Mouse (Mus musculus) erythroblast, embryonic 14.5 days (primary cell): ENCODE data around the gene Mief2. TPM values are rescaled to one million over a fixed set of nuclear protein-coding genes. Genes with fewer than 3 reads are reported as not detected.

Experiments used
- H3K27me3 ChIP-seq: 2 replicates; pipeline ENCODE4 v1.6.1; 2012; ENCODE audit warnings: inconsistent platforms; ENCODE audit not compliant: control insufficient read depth
- H3K36me3 ChIP-seq: 2 replicates; pipeline ENCODE4 v1.6.1; 2012; ENCODE audit warnings: mild to moderate bottlenecking, inconsistent platforms; ENCODE audit not compliant: control insufficient read depth
- H3K4me1 ChIP-seq: 2 replicates; pipeline ENCODE4 v1.6.1; 2012; ENCODE audit warnings: inconsistent platforms; ENCODE audit not compliant: control insufficient read depth
- H3K4me3 ChIP-seq: replicated peaks from 2 replicates; pipeline ENCODE3; 2012; ENCODE audit warnings: moderate library complexity, mild to moderate bottlenecking, inconsistent platforms
- H3K9me3 ChIP-seq: 2 replicates; pipeline ENCODE4 v1.6.1; 2012; ENCODE audit warnings: low read length, inconsistent platforms, mixed read lengths; ENCODE audit not compliant: control insufficient read depth
- GATA1 ChIP-seq: IDR thresholded peaks from 2 replicates; pipeline ENCODE4 v1.6.1; 2012; ENCODE audit warnings: low read length, inconsistent platforms, mixed read lengths
- TAL1 ChIP-seq: IDR thresholded peaks from 3 replicates; pipeline ENCODE4 v1.6.1; 2012; ENCODE audit warnings: low read length, inconsistent platforms, mixed read lengths
- polyA plus RNA-seq: library from polyadenylated mRNA; stranded (reverse); fragments of >175 nt; gene quantifications from 2 replicates; pipeline ENCODE4 v1.2.3, GENCODE M21; 2012

Gene Mief2
- polyA plus RNA-seq, 1 experiment = 0.38 TPM

- H3K36me3 ChIP-seq = peaks cover 46% of the 10 kb centered on the region
- H3K4me3 ChIP-seq = no peak overlapping the region
- H3K27me3 ChIP-seq = no peaks in the 10 kb centered on the region
- peaks cover 5% of the 10 kb centered on the region for H3K9me3 ChIP-seq
- H3K4me1 ChIP-seq = peaks cover 33% of the 10 kb centered on the region
- TF ChIP-seq GATA1 (no peak), TAL1 (no peak)
These were observed 6.0 kb downstream of the Mief2 start for GRCm38 (mm10) chr11:60734206-60734605.

GRCm38 (mm10) chr11:60735191-60735590 is 7.0 kb downstream of the Mief2 start:
- TF ChIP-seq TAL1 (no peak), GATA1 (no peak)
- H3K27me3 ChIP-seq = no peaks in the 10 kb centered on the region
- H3K36me3 ChIP-seq = peaks cover 55% of the 10 kb centered on the region
- peaks cover 30% of the 10 kb centered on the region for H3K4me1 ChIP-seq
- H3K4me3 ChIP-seq = no peak overlapping the region
- peaks cover 5% of the 10 kb centered on the region for H3K9me3 ChIP-seq

GRCm38 (mm10) chr11:60736491-60736890 is 8.3 kb downstream of the Mief2 start:
- Histone ChIP-seq H3K4me3 (no peak overlapping the region), H3K4me1 (peaks cover 29% of the 10 kb centered on the region), H3K9me3 (peaks cover 5% of the 10 kb centered on the region), H3K36me3 (peaks cover 56% of the 10 kb centered on the region), H3K27me3 (no peaks in the 10 kb centered on the region)
- TF ChIP-seq TAL1 (no peak), GATA1 (no peak)

- H3K4me3 ChIP-seq = no peak overlapping the region
- H3K27me3 ChIP-seq = no peaks in the 10 kb centered on the region
- H3K9me3 ChIP-seq = peaks cover 5% of the 10 kb centered on the region
- H3K36me3 ChIP-seq = peaks cover 58% of the 10 kb centered on the region
- H3K4me1 ChIP-seq = peaks cover 29% of the 10 kb centered on the region
- TF ChIP-seq TAL1 (no peak), GATA1 (no peak)
These were observed 9.3 kb downstream of the Mief2 start for GRCm38 (mm10) chr11:60737450-60737849.

GRCm38 (mm10) chr11:60740321-60740720 is 12.1 kb downstream of the Mief2 start:
- no peak overlapping the region for H3K4me3 ChIP-seq
- H3K36me3 ChIP-seq = peaks cover 77% of the 10 kb centered on the region
- H3K9me3 ChIP-seq = peaks cover 5% of the 10 kb centered on the region
- H3K4me1 ChIP-seq = peaks cover 26% of the 10 kb centered on the region
- no peaks in the 10 kb centered on the region for H3K27me3 ChIP-seq
- no peak for TF ChIP-seq TAL1
- no peak for TF ChIP-seq GATA1

- Histone ChIP-seq H3K27me3 (no peaks in the 10 kb centered on the region), H3K9me3 (no peaks in the 10 kb centered on the region), H3K4me3 (no peak overlapping the region), H3K36me3 (peaks cover 83% of the 10 kb centered on the region), H3K4me1 (no peaks in the 10 kb centered on the region)
- TF ChIP-seq TAL1 (no peak), GATA1 (no peak)
These were observed 27.4 kb downstream of the Mief2 start for GRCm38 (mm10) chr11:60755570-60755969.

GRCm38 (mm10) chr11:60761681-60762080 is 33.5 kb downstream of the Mief2 start:
- H3K27me3 ChIP-seq = no peaks in the 10 kb centered on the region
- no peak overlapping the region for H3K4me3 ChIP-seq
- no peaks in the 10 kb centered on the region for H3K9me3 ChIP-seq
- no peak for TF ChIP-seq GATA1
- no peak for TF ChIP-seq TAL1
- H3K36me3 ChIP-seq = peaks cover 52% of the 10 kb centered on the region
- H3K4me1 ChIP-seq = no peaks in the 10 kb centered on the region

- Histone ChIP-seq H3K4me3 (no peak overlapping the region), H3K4me1 (peaks cover 2% of the 10 kb centered on the region), H3K27me3 (no peaks in the 10 kb centered on the region), H3K9me3 (no peaks in the 10 kb centered on the region), H3K36me3 (peaks cover 13% of the 10 kb centered on the region)
- TF ChIP-seq GATA1 (no peak), TAL1 (no peak)
These were observed 38.8 kb downstream of the Mief2 start for GRCm38 (mm10) chr11:60766969-60767368.

GRCm38 (mm10) chr11:60769322-60769721 is 41.1 kb downstream of the Mief2 start:
- no peaks in the 10 kb centered on the region for H3K9me3 ChIP-seq
- H3K36me3 ChIP-seq = peaks cover 6% of the 10 kb centered on the region
- TF ChIP-seq TAL1 (no peak), GATA1 (no peak)
- H3K27me3 ChIP-seq = no peaks in the 10 kb centered on the region
- peaks cover 6% of the 10 kb centered on the region for H3K4me1 ChIP-seq
- no peak overlapping the region for H3K4me3 ChIP-seq

GRCm38 (mm10) chr11:60770776-60771175 is 42.6 kb downstream of the Mief2 start:
- no peak for TF ChIP-seq TAL1
- TF ChIP-seq GATA1 = no peak
- Histone ChIP-seq H3K4me1 (peaks cover 20% of the 10 kb centered on the region), H3K4me3 (no peak overlapping the region)

More at GRCm38 (mm10) chr11:60770776-60771175, 42.6 kb downstream of the Mief2 start:
- Histone ChIP-seq H3K9me3 (no peaks in the 10 kb centered on the region), H3K36me3 (0 out of 2 replicates have a peak, but pooled peaks cover 4% of the 10 kb centered on the region), H3K27me3 (no peaks in the 10 kb centered on the region)
